Mouse (Mus musculus) A20 (cell line): ENCODE results near the gene Wfdc5.
A peak's percentile ranks its signal among the peaks of the same experiment; 100 is the strongest.

Source experiments
- DNase-seq: peaks from one replicate; pipeline ENCODE4 v3.0.0-alpha.2; 2011; ENCODE audit warnings: low read depth, low spot score

The Wfdc5 gene

GRCm38 (mm10) chr2:164174649-164175395 lies 7.7 kb downstream of the Wfdc5 start:
- DNase-seq: no peak

- DNase-seq: no peak
Observed at GRCm38 (mm10) chr2:164173394-164173793, 9.1 kb downstream of the Wfdc5 start.

GRCm38 (mm10) chr2:164170902-164171301 lies 11.6 kb downstream of the Wfdc5 start, which contains the start of gene Kcns1:
Gene Kcns1 (minus strand): TSS chr2:164171113.
- DNase-seq: peak; percentile 51

- DNase-seq: peak; percentile 87
Observed at GRCm38 (mm10) chr2:164170326-164170725, 12.2 kb downstream of the Wfdc5 start.

GRCm38 (mm10) chr2:164168571-164168946 lies 14.0 kb downstream of the Wfdc5 start:
- peak; percentile 95 for DNase-seq

- peak; percentile 85 for DNase-seq
Observed at GRCm38 (mm10) chr2:164167752-164168570, 14.6 kb downstream of the Wfdc5 start.

- DNase-seq: no peak
Observed at GRCm38 (mm10) chr2:164164941-164165340, 17.6 kb downstream of the Wfdc5 start.

- DNase-seq: no peak
Observed at GRCm38 (mm10) chr2:164161515-164162055, 21.0 kb downstream of the Wfdc5 start.

GRCm38 (mm10) chr2:164158838-164159237 lies 23.7 kb downstream of the Wfdc5 start:
- no peak for DNase-seq

GRCm38 (mm10) chr2:164156158-164156557 lies 26.4 kb downstream of the Wfdc5 start:
- no peak for DNase-seq

- no peak for DNase-seq
Observed at GRCm38 (mm10) chr2:164154007-164154406, 28.5 kb downstream of the Wfdc5 start.

GRCm38 (mm10) chr2:164152341-164152740 lies 30.2 kb downstream of the Wfdc5 start:
- no peak for DNase-seq

- no peak for DNase-seq
Observed at GRCm38 (mm10) chr2:164150086-164150760, 32.3 kb downstream of the Wfdc5 start.

GRCm38 (mm10) chr2:164146556-164146955 lies 36.0 kb downstream of the Wfdc5 start:
- DNase-seq: no peak

- no peak for DNase-seq
Observed at GRCm38 (mm10) chr2:164144541-164144940, 38.0 kb downstream of the Wfdc5 start.

- DNase-seq: peak; percentile 76
Observed at GRCm38 (mm10) chr2:164144025-164144424, 38.5 kb downstream of the Wfdc5 start.

GRCm38 (mm10) chr2:164142021-164142420 lies 40.5 kb downstream of the Wfdc5 start:
- DNase-seq: no peak

- DNase-seq: no peak
Observed at GRCm38 (mm10) chr2:164137754-164138153, 44.8 kb downstream of the Wfdc5 start.

- no peak for DNase-seq
Observed at GRCm38 (mm10) chr2:164136393-164136792, 46.1 kb downstream of the Wfdc5 start.

- DNase-seq: peak; percentile 41
Observed at GRCm38 (mm10) chr2:164135367-164135766, 47.2 kb downstream of the Wfdc5 start.

GRCm38 (mm10) chr2:164134563-164134962 lies 48.0 kb downstream of the Wfdc5 start:
- peak; percentile 61 for DNase-seq

- DNase-seq: no peak
Observed at GRCm38 (mm10) chr2:164131586-164131985, 51.0 kb downstream of the Wfdc5 start.
